Mouse (Mus musculus) ES-Bruce4 (cell line): ENCODE results near the gene Emc8. TPM values are rescaled to one million over a fixed set of nuclear protein-coding genes. Genes with fewer than 3 reads are reported as not detected.

Experiments
- H3K27ac ChIP-seq: 2 replicates; pipeline ENCODE4 v1.5.1; 2012; ENCODE audit warnings: low read length, inconsistent platforms; ENCODE audit not compliant: insufficient read depth
- H3K27me3 ChIP-seq: 2 replicates; pipeline ENCODE4 v1.6.1; 2012; ENCODE audit warnings: mild to moderate bottlenecking, low read length, inconsistent platforms; ENCODE audit not compliant: control insufficient read depth, poor library complexity, insufficient read depth, severe bottlenecking
- H3K36me3 ChIP-seq: 2 replicates; pipeline ENCODE4 v1.6.1; 2012; ENCODE audit warnings: inconsistent platforms, mild to moderate bottlenecking, low read length, moderate library complexity; ENCODE audit not compliant: control insufficient read depth, poor library complexity, insufficient read depth, severe bottlenecking
- H3K4me1 ChIP-seq: one replicate; pipeline ENCODE4 v1.8.1; 2011; ENCODE audit warnings: low read length; ENCODE audit not compliant: control insufficient read depth, insufficient read depth
- H3K4me3 ChIP-seq: 2 replicates; pipeline ENCODE4 v1.5.1; 2011; ENCODE audit warnings: low read depth, mild to moderate bottlenecking, low read length
- H3K9ac ChIP-seq: 2 replicates; pipeline ENCODE4 v1.6.1; 2012; ENCODE audit warnings: low read depth, mild to moderate bottlenecking, inconsistent platforms; ENCODE audit not compliant: poor library complexity, severe bottlenecking
- H3K9me3 ChIP-seq: replicated peaks from 2 replicates; pipeline ENCODE4 v1.6.1; 2012; ENCODE audit warnings: mild to moderate bottlenecking, low read length, inconsistent platforms; ENCODE audit not compliant: control insufficient read depth, poor library complexity, insufficient read depth, severe bottlenecking
- CTCF ChIP-seq: IDR thresholded peaks from one replicate; pipeline ENCODE4 v1.8.1; 2011; ENCODE audit warnings: low read depth, low read length
- EP300 ChIP-seq: IDR thresholded peaks from 2 replicates; pipeline ENCODE4 v1.6.1; 2011; ENCODE audit warnings: low read depth, low read length; ENCODE audit not compliant: insufficient read depth
- POLR2A ChIP-seq: IDR thresholded peaks from one replicate; pipeline ENCODE4 v1.8.1; 2011; ENCODE audit warnings: low read length; ENCODE audit not compliant: insufficient read depth
- polyA plus RNA-seq: library from polyadenylated mRNA; stranded (reverse); fragments of >200 nt; gene quantifications from 2 replicates; pipeline ENCODE4 v1.2.4, GENCODE M21; 2011; ENCODE audit warnings: low read depth; ENCODE audit not compliant: missing spikeins, insufficient read depth, insufficient read length

Emc8 gene
- polyA plus RNA-seq, 1 experiment: 124 TPM

- H3K27me3 ChIP-seq: no peaks in the 10 kb centered on the region
- H3K4me3 ChIP-seq: no peak overlapping the region
- no peak overlapping the region for H3K9ac ChIP-seq
- TF ChIP-seq EP300: no peak
- peak; percentile 55 for TF ChIP-seq CTCF
- H3K27ac ChIP-seq: no peak overlapping the region
- no peaks in the 10 kb centered on the region for H3K9me3 ChIP-seq
- H3K36me3 ChIP-seq: no peaks in the 10 kb centered on the region
- no peaks in the 10 kb centered on the region for H3K4me1 ChIP-seq
These were observed 29.6 kb upstream of the Emc8 start for GRCm38 (mm10) chr8:120697979-120698272.

GRCm38 (mm10) chr8:120697154-120697978, 29.0 kb upstream of the Emc8 start:
- Histone ChIP-seq H3K9me3 (no peaks in the 10 kb centered on the region), H3K4me3 (no peak overlapping the region), H3K27ac (no peak overlapping the region), H3K9ac (no peak overlapping the region), H3K4me1 (no peaks in the 10 kb centered on the region), H3K36me3 (no peaks in the 10 kb centered on the region), H3K27me3 (no peaks in the 10 kb centered on the region)
- TF ChIP-seq EP300: no peak
- TF ChIP-seq POLR2A: no peak
- no peak for TF ChIP-seq CTCF

- Histone ChIP-seq H3K4me1 (no peaks in the 10 kb centered on the region), H3K36me3 (no peaks in the 10 kb centered on the region), H3K27ac (no peak overlapping the region), H3K9ac (no peak overlapping the region), H3K9me3 (no peaks in the 10 kb centered on the region), H3K27me3 (no peaks in the 10 kb centered on the region), H3K4me3 (no peak overlapping the region)
- TF ChIP-seq EP300 (no peak), POLR2A (no peak), CTCF (no peak)
These were observed 28.2 kb upstream of the Emc8 start for GRCm38 (mm10) chr8:120696401-120697153.

GRCm38 (mm10) chr8:120693861-120694493, 25.6 kb upstream of the Emc8 start:
- H3K9me3 ChIP-seq: no peaks in the 10 kb centered on the region
- no peaks in the 10 kb centered on the region for H3K27me3 ChIP-seq
- H3K36me3 ChIP-seq: no peaks in the 10 kb centered on the region
- H3K9ac ChIP-seq: no peak overlapping the region
- no peak overlapping the region for H3K27ac ChIP-seq
- H3K4me3 ChIP-seq: no peak overlapping the region
- H3K4me1 ChIP-seq: no peaks in the 10 kb centered on the region
- no peak for TF ChIP-seq POLR2A
- TF ChIP-seq EP300: no peak
- TF ChIP-seq CTCF: no peak

GRCm38 (mm10) chr8:120692934-120693333, 24.6 kb upstream of the Emc8 start:
- no peaks in the 10 kb centered on the region for H3K36me3 ChIP-seq
- no peak overlapping the region for H3K9ac ChIP-seq
- TF ChIP-seq POLR2A (no peak), CTCF (no peak), EP300 (no peak)

GRCm38 (mm10) chr8:120688511-120688910, 20.1 kb upstream of the Emc8 start:
- Histone ChIP-seq H3K36me3 (no peaks in the 10 kb centered on the region), H3K27ac (no peak overlapping the region), H3K4me3 (no peak overlapping the region), H3K4me1 (no peaks in the 10 kb centered on the region), H3K9ac (no peak overlapping the region), H3K27me3 (no peaks in the 10 kb centered on the region), H3K9me3 (no peaks in the 10 kb centered on the region)
- TF ChIP-seq EP300: no peak
- TF ChIP-seq POLR2A: no peak
- TF ChIP-seq CTCF: no peak

More at GRCm38 (mm10) chr8:120692934-120693333, 24.6 kb upstream of the Emc8 start:
- H3K27me3 ChIP-seq: no peaks in the 10 kb centered on the region
- no peaks in the 10 kb centered on the region for H3K4me1 ChIP-seq
- no peak overlapping the region for H3K27ac ChIP-seq
- no peaks in the 10 kb centered on the region for H3K9me3 ChIP-seq
- H3K4me3 ChIP-seq: no peak overlapping the region
